Mouse (Mus musculus) E14TG2a.4 (cell line): ENCODE data around the gene Add2.

Experiments used
- H3K27me3 ChIP-seq: 2 replicates; pipeline ENCODE4 v1.6.1; 2014; ENCODE audit warnings: low read length, control low read depth; ENCODE audit not compliant: insufficient read depth
- H3K36me3 ChIP-seq: 2 replicates; pipeline ENCODE4 v1.6.1; 2014; ENCODE audit warnings: low read length, control low read depth; ENCODE audit not compliant: insufficient read depth
- H3K4me1 ChIP-seq: replicated peaks from 2 replicates; pipeline ENCODE4 v1.6.1; 2014; ENCODE audit warnings: low read depth, low read length, control low read depth
- H3K4me3 ChIP-seq: replicated peaks from 2 replicates; pipeline ENCODE4 v1.5.1; 2014; ENCODE audit warnings: mild to moderate bottlenecking, low read length
- H3K9me3 ChIP-seq: 2 replicates; pipeline ENCODE4 v1.6.1; 2014; ENCODE audit warnings: low read length, control low read depth
- CTCF ChIP-seq: conservative IDR thresholded peaks from 2 replicates; pipeline ENCODE4 v1.5.1; 2014; ENCODE audit warnings: low read length
- NANOG ChIP-seq: IDR thresholded peaks from 2 replicates; pipeline ENCODE4 v1.6.1; 2014; ENCODE audit warnings: borderline replicate concordance, low read length, mixed read lengths
- POU5F1 ChIP-seq: IDR thresholded peaks from 2 replicates; pipeline ENCODE4 v1.6.1; 2014; ENCODE audit warnings: low read length, borderline replicate concordance

Gene Add2

DNA sequence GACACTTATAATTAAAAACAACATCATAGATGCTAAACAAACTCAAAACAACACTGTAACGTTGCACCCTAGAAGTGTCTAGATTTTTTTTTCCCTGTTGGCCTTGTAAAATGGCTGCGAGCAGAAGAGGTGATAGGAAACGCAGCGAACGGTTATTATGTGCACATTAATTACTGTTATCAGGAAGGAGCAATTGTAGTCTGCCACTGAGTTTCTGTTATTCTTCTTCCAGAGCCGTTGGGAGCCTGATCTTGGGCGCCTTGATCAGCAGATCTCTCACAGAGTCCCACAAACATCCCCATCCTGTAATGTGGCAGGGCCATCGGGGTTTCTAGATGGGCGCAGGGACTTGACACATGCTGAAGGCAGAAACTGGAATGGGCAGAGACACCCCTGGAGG, 137.9 kb downstream of the Add2 start:
- H3K4me3 ChIP-seq, result no peak overlapping the region
- H3K4me1 ChIP-seq, result no peaks in the 10 kb centered on the region
- H3K36me3 ChIP-seq, result no peaks in the 10 kb centered on the region
- no peak for TF ChIP-seq NANOG
- TF ChIP-seq POU5F1, result no peak
- H3K27me3 ChIP-seq, result peaks cover 2% of the 10 kb centered on the region; the same call in 1 of the 2 replicates
- H3K9me3 ChIP-seq, result no peaks in the 10 kb centered on the region

DNA sequence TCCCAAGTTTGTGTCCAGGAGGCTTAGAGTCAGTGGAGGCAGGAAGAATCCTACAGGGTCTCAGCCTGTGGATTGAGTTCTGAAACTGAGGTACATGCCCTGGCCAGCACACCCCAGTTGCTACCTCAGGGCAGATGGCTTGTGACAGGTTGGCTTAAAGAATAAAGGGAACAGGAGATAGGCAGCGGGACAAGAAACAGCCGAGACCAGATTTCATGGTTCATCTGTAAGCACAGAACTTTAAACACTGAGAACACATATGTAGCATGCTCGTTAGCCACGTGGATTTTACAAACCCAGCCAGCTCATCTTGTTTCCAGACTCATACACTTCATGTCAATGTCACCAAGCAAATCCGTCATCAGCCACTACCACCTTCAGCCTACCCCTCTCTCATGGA, 139.4 kb downstream of the Add2 start:
- TF ChIP-seq NANOG (no peak), POU5F1 (no peak), CTCF (no peak)
- Histone ChIP-seq H3K4me1 (no peaks in the 10 kb centered on the region), H3K4me3 (no peak overlapping the region), H3K36me3 (no peaks in the 10 kb centered on the region), H3K9me3 (no peaks in the 10 kb centered on the region), H3K27me3 (peaks cover 2% of the 10 kb centered on the region; the same call in 1 of the 2 replicates)

DNA sequence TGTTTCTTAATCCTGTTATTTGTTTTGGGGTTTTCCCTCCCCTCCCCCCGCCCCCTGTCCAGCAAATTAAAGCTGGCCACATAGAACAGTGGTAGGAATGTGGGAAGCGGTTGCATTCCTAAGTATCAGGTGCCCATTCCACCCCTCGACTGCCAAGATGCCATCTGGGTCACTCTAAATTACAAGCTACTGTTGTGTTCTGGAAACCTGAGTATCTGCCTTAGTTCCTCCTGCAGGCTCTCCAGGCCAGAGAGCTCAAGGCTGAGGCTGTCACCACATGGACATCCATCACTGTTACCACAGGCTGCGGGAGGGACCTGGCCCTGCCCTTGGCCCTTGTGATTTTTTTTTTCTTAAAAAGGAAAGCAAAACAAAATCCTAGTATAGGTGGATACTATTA, 140.7 kb downstream of the Add2 start:
- Histone ChIP-seq H3K4me3 (no peak overlapping the region), H3K9me3 (no peaks in the 10 kb centered on the region), H3K36me3 (no peaks in the 10 kb centered on the region), H3K4me1 (no peaks in the 10 kb centered on the region), H3K27me3 (peaks cover 2% of the 10 kb centered on the region; the same call in 1 of the 2 replicates)
- TF ChIP-seq POU5F1, result no peak
- TF ChIP-seq NANOG, result no peak
- no peak for TF ChIP-seq CTCF
